Mouse (Mus musculus) intestine, embryonic 14.5 days (tissue): Measurements from ENCODE around the gene Htatip2. TPM values are rescaled to one million over a fixed set of nuclear protein-coding genes. Genes with fewer than 3 reads are reported as not detected.

Experiments
- ATAC-seq: fragments of 200-750 bp; cut with Nextera tagmentation; replicated peaks from 2 replicates; pipeline ENCODE4 v1.8.0; 2017; ENCODE audit warnings: low read depth, moderate number of reproducible peaks, moderate TSS enrichment, moderate library complexity; ENCODE audit not compliant: low FRiP score, low TSS enrichment
- DNase-seq: peaks from one replicate; pipeline ENCODE4 v3.0.0-alpha.2; 2018; ENCODE audit warnings: low spot score
- H3K27ac ChIP-seq: fragments of 300-500 bp; sonication (generic); 2 replicates; pipeline ENCODE4 v1.5.1; 2014; ENCODE audit warnings: low read depth, mild to moderate bottlenecking, control low read depth
- H3K27me3 ChIP-seq: fragments of 300-500 bp; sonication (generic); replicated peaks from 2 replicates; pipeline ENCODE4 v1.6.1; 2014; ENCODE audit warnings: low read length, control low read depth; ENCODE audit not compliant: control insufficient read depth, insufficient read depth
- H3K36me3 ChIP-seq: fragments of 300-500 bp; sonication (generic); 2 replicates; pipeline ENCODE4 v1.6.1; 2014; ENCODE audit warnings: low read length, control low read depth; ENCODE audit not compliant: control insufficient read depth, insufficient read depth
- H3K4me1 ChIP-seq: fragments of 300-500 bp; sonication (generic); replicated peaks from 2 replicates; pipeline ENCODE4 v1.6.1; 2014; ENCODE audit warnings: low read length, control low read depth, mixed read lengths; ENCODE audit not compliant: control insufficient read depth, insufficient read depth
- H3K4me2 ChIP-seq: fragments of 300-500 bp; sonication (generic); 2 replicates; pipeline ENCODE4 v1.6.1; 2014; ENCODE audit warnings: low read length
- H3K4me3 ChIP-seq: fragments of 300-500 bp; sonication (generic); 2 replicates; pipeline ENCODE4 v1.5.1; 2014; ENCODE audit warnings: low read depth, low read length, control low read depth, mixed read lengths
- H3K9ac ChIP-seq: fragments of 300-500 bp; sonication (generic); 2 replicates; pipeline ENCODE4 v1.6.1; 2014; ENCODE audit warnings: mild to moderate bottlenecking, low read length
- H3K9me3 ChIP-seq: fragments of 300-500 bp; sonication (generic); 2 replicates; pipeline ENCODE4 v1.6.1; 2016; ENCODE audit warnings: low read length, control low read depth; ENCODE audit not compliant: control insufficient read depth
- WGBS: fragments of 180-500 bp; shearing (Covaris S2); extraction: QIAGEN DNeasy Blood & Tissue Kit; methylation state at CpG from one replicate; pipeline ENCODE4 v1.1.7; 2014; 5-methylcytosine and 5-hydroxymethylcytosine counted together
- polyA plus RNA-seq: library from polyadenylated mRNA; unstranded; fragments of >200 nt; fragmentation: Nextera tagmentation; extraction: Ambion mirVana; gene quantifications from 2 replicates; pipeline ENCODE4 v1.2.1, GENCODE M21; 2014

The Htatip2 gene
- polyA plus RNA-seq, 1 experiment from 2014 or later: 14.0 TPM

DNA sequence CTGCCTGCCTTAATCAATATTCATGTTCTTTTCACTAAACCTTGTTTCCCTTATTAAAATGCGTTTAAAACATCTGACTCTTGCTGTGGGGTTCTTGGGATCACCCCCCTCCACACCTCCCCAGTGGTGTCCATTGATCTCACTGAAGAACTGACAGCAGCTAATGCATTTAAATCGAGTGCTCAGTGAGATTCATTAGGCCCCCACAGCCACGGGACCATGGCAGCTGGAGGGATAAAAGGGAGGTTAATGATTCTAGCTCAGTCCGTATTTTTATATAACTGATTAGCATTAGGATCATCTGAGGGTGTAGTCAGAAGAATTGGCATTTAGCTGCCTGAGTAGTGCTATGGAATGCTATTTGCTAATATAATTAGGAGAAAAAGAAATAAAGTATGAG, 60.5 kb downstream of the Htatip2 start:
- Histone ChIP-seq H3K27me3 (no peaks in the 10 kb centered on the region), H3K27ac (no peak overlapping the region), H3K4me1 (no peaks in the 10 kb centered on the region), H3K9me3 (peaks cover 2% of the 10 kb centered on the region; the same call in 1 of the 2 replicates), H3K4me2 (no peak overlapping the region), H3K4me3 (no peak overlapping the region), H3K9ac (no peak overlapping the region), H3K36me3 (peaks cover 34% of the 10 kb centered on the region)
- 73% methylated on average over 4 of the region's 4 CpGs for WGBS
- ATAC-seq (no peak), DNase-seq (no peak)

- ATAC-seq (no peak), DNase-seq (no peak)
- Histone ChIP-seq H3K36me3 (peaks cover 29% of the 10 kb centered on the region), H3K4me2 (no peak overlapping the region), H3K9ac (no peak overlapping the region), H3K27ac (no peak overlapping the region), H3K9me3 (no peaks in the 10 kb centered on the region), H3K27me3 (no peaks in the 10 kb centered on the region), H3K4me1 (no peaks in the 10 kb centered on the region), H3K4me3 (no peak overlapping the region)
- WGBS: 60% methylated on average over 1 of the region's 1 CpGs
Observed at GRCm38 (mm10) chr7:49821370-49821769, 62.5 kb downstream of the Htatip2 start.

- ATAC-seq (no peak), DNase-seq (no peak)
- no peak overlapping the region for H3K4me3 ChIP-seq
- H3K27me3 ChIP-seq: no peaks in the 10 kb centered on the region
- no peak overlapping the region for H3K4me2 ChIP-seq
- H3K9me3 ChIP-seq: no peaks in the 10 kb centered on the region
- H3K27ac ChIP-seq: no peak overlapping the region
- H3K9ac ChIP-seq: no peak overlapping the region
- peaks cover 35% of the 10 kb centered on the region for H3K36me3 ChIP-seq
- H3K4me1 ChIP-seq: no peaks in the 10 kb centered on the region
- WGBS: 82% methylated on average over 2 of the region's 2 CpGs
Observed at GRCm38 (mm10) chr7:49822028-49822427, 63.1 kb downstream of the Htatip2 start.

Other genes starting within 250 kb of the Htatip2 start
- gene Dbx1, start 122.3 kb upstream of the Htatip2 start, polyA plus RNA-seq: not detected in 2 replicates
- gene Prmt3, start 19.2 kb downstream of the Htatip2 start, polyA plus RNA-seq: 58.3 and 60.7 TPM in 2 replicates
- gene Slc6a5, start 151.0 kb downstream of the Htatip2 start, polyA plus RNA-seq: not detected in 2 replicates
- gene Nell1, start 215.7 kb downstream of the Htatip2 start, polyA plus RNA-seq: 3.3 and 4.4 TPM in 2 replicates